Mouse (Mus musculus) regulatory T cell (primary cell): ENCODE results near the gene Fancc.
"Not testable (repeated sequence)": the region's sequence is repeated elsewhere in the genome, so short reads cannot be mapped to it uniquely, and the experiment has no call there.

Source experiments
- in situ Hi-C: fragments of 300-600 bp; cut with MboI, MseI; formaldehyde crosslinking; loops from one replicate; pipeline ENCODE4 v1.15.1; 2025; ENCODE audit warnings: high pct_unique_total_duplicates

The Fancc gene

GRCm38 (mm10) chr13:63515542-63515941, 18.5 kb upstream of the Fancc start:
- in situ Hi-C loops = no loop called here

DNA sequence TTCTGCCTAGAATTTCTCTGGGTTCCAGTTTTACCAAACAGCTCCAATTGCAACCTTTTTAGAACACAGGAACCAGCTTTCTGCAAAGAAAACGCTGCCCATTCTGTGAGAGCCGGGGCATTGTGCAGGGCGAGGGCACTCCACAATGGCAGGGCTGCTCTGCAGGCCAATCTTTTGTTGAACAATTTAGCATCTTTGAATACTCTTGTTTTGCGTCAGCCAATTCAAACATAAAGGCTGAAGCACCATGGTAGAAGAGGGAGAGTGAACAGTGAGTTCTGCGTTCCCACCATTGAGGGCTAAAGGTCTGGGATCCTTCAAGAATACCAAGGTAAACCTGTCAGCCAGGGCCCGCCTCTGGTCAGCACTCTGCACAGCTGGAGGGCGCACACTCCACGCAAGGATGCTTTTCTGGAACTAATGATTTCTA, 17.9 kb upstream of the Fancc start:
- in situ Hi-C loops = no loop called here

DNA sequence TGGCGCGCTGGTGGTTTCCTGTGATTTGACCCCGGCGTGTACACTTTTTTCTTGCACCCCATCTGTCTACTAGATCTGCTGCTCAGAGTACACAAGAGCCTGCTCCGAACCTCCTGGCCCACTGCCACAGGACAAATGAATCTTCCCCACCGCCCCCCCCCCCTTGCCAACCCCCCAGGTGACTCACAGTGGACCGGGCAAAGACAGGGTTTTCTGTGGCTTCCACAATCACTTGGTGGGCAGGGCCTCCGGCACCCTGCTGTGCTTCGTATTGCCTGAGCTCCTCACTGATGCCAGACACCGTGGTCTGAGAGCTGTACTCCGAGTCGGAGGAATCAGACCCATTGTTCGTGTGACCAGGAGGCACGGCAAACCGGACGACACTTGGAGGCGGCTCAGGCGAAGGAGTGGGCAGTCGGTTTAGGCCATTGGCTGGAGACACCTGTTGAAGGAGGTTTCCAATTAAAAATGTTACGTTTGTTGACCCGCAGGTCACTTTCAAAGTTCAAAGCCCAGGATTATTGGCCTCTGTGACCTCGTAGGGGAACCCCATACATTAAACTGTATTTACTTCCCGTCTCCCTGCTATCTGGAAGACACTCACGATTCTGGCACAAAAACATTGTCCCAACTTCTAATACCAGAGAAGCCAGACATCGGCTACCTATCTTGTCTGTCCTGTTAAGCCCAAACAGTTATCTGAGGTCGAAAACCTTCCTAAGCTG, 16.5 kb upstream of the Fancc start:
- in situ Hi-C loops = no loop called here

DNA sequence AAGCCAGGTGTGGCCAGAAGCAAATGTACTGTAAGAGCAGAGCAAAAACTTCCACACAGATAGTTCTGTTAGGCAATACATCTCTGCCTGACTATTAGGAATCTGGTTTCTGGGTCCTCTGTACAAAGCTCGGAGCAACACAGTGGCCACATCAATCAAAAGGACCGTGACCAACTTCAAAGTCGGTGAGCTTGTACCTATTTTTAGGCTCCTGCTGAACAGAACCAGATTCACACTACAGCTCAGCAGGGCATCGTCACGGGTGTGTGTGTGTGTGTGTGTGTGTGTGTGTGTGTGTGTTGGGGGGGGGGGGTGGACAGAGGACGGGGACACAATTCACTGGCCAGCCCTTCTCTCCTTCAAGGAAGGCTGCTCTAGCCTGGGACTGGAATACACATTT, 15.3 kb upstream of the Fancc start:
- in situ Hi-C loops = no loop called here

DNA sequence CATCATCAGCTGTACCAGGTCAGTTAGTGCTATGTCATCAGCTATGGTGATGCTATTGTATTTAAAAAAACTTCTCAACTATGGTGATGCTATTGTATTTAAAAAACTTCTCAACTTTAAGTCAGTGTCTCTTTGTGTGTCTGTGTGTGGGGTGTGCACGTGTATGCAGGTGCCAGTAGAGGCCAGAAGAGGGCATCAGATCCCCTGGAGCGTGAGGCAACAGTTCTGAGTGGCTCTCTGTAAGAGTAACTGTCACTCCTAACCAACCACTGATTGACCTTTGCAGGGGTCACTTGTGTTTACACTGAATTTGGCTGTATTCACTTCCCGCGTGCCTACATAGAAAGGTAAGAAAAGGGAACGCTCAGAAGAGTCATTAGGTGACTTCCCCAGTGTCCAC, 10.7 kb upstream of the Fancc start:
- in situ Hi-C loops = loop anchor here (10.0 kb wide), 1 partner anchor 527 kb away; no protein-coding TSS in a partner anchor

- in situ Hi-C loops = loop anchor here (10.0 kb wide), 1 partner anchor 528 kb away; no protein-coding TSS in a partner anchor
Observed at GRCm38 (mm10) chr13:63507001-63507556, 10.0 kb upstream of the Fancc start.

DNA sequence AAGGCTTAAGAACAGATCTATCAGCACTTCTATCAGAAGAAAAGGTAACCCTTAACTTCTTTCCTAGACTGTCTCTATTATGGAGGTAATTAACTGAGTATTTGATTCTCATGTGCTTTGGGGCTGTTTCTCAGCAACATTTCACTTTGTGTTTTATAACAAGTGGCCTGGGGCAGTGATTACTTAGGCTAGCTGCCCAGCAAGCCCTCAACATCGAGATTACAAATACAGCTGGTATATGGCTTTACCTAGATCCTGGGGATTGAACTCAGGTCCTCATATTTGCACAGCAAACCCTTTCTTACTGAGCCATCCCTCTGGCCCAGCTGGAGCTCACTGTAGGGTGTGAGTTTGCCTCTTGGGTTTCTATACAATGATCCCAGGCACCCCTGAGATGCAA, 9.3 kb upstream of the Fancc start:
- in situ Hi-C loops = loop anchor here (10.0 kb wide), 1 partner anchor 528 kb away; no protein-coding TSS in a partner anchor

GRCm38 (mm10) chr13:63502391-63502790, 5.3 kb upstream of the Fancc start:
- in situ Hi-C loops = loop anchor here (10.0 kb wide), 1 partner anchor 532 kb away; no protein-coding TSS in a partner anchor

DNA sequence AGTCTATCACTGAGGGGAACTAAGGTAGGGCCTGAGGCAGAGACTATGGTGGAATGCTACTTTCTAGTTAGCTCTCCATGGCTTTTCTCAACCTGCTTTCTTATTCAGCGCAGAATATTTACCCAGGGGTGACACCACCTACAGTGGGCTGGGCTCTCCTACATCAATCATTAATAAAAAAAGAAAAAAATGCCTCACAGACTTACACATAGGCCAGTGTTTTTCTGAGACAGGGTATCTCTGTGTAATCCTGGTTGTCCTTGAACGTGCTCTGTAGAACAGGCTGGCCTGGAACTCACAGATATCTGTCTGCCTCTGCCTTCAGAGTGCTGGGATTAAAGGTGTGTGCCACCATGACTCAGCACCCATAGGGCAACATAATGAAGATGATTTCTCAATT, 2.4 kb upstream of the Fancc start:
- in situ Hi-C loops = no loop called here

DNA sequence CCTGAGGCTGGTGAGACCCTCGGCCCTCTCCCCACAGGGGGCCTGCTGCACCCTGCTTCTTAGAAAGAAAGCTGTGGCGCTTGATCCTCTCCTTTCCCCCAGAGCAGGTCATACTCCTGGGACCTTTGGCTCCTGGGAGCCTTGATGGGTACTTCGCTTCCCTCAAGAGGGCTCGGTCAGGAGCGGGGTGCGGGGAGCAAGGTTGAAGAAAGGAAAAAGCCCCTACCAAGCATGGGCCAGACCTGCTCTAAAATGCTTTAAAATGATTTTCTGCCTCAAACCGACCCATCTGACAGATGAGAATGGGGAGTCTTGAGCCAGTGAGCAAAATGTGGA, 9.4 kb downstream of the Fancc start:
- in situ Hi-C loops = no loop called here

DNA sequence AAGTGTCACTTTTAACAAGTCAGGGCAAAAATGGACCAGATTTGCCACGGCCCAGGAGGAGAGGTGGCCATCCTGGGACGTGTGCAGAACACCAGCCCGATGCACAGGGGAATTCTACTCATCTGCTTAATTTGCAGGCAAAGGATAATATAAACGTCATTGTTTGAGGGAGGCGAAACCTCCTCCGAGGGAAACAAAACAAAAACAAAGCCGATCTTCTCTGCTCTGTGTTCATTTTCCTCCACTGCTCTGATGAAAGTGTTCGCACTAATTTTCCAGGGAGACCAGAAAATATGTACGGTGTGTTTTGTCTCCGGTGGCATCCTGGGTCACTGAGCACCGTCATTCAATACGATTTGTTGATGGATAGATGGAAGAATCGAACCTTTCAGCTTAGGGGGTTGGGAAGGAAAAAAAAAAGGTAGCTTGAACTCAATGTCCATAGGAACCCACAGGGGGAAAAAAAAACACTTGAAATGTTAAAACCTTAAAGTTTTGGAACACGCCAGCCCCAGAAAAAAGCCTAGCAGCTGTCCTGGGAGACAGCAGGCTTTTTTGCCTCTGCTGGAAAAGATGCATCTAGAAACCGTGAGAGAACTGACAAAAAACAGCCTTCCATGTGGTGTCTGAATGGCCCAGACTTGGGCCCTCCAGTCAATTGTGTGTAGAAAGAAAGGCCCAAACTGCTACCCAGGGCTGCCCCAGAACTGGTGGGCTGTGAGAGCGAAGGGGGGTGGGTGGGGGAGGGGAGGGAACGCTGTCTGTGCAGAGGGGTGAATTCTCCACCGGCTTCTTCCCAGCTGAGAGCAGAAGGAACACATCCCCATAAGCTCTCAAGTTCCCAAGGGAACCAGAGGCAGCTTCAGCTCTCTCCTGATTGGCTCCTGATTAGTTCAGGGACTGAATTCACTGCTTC, 10.0 kb downstream of the Fancc start:
- in situ Hi-C loops = no loop called here

DNA sequence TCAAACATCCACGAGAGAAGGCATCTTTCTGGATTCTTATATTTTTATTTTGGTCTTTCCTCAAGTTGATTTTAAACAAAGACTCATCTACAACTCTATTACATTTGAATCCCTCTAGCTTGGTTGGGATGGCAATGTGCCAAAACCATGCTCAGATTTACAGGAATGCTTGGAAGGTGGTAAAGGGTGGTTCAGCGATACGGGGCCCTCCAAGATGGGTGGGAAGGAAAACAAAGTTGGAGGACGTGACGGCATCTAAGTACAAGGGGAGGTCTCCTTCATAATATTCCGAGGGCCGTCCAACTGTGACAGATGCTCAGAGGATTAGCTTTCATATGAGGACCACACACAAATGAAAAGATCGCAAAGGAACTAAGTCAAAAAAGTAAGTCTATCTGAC, 21.7 kb downstream of the Fancc start:
- in situ Hi-C loops = no loop called here

GRCm38 (mm10) chr13:63452898-63453297, 44.2 kb downstream of the Fancc start:
- in situ Hi-C loops = no loop called here

DNA sequence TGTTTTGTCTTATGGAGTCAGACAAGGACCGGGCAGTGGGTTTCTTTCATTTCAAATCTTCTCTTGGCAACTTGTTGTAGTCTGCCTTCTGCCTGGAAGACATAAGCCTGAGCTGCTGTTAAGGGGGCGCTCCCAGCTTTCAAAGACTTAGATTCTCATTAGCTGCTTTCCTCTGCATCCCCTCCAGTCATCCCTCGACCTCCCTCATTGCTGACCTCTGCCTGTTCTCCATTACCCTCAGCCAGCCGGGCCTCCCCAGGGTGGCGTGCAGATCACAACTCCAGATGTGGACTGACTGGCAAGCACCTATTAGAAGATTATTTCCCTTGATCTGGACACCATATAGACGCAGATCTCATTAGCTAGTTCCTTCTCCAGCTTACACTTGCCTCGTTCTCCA, 45.9 kb downstream of the Fancc start:
- in situ Hi-C loops = no loop called here

GRCm38 (mm10) chr13:63445419-63445818, 51.7 kb downstream of the Fancc start:
- in situ Hi-C loops = no loop called here

DNA sequence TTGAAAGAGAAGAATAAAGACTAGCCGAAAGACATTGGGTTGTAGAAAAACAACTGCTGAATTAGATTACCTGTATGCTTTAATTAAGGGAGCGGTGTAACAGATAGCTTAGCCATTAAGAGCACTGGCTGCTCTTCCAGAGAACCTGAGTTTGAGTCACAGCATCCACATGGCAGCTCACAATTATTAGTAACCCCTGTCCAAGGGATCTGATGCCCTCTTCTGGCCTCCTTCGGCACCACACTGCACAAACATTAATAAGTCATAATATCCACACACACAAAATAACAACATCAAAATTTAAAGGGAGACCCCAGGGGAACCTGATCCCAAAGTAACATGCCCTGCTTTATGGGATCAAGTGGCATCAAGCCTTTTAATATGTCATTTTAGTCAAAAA, 64.3 kb downstream of the Fancc start:
- in situ Hi-C loops = loop anchor here (5.0 kb wide), 1 partner anchor 140 kb away; the partner anchor contains the start of gene Ptch1

- in situ Hi-C loops = loop anchor here (5.0 kb wide), 1 partner anchor 140 kb away; the partner anchor contains the start of gene Ptch1
Observed at GRCm38 (mm10) chr13:63431857-63432191, 65.3 kb downstream of the Fancc start.

DNA sequence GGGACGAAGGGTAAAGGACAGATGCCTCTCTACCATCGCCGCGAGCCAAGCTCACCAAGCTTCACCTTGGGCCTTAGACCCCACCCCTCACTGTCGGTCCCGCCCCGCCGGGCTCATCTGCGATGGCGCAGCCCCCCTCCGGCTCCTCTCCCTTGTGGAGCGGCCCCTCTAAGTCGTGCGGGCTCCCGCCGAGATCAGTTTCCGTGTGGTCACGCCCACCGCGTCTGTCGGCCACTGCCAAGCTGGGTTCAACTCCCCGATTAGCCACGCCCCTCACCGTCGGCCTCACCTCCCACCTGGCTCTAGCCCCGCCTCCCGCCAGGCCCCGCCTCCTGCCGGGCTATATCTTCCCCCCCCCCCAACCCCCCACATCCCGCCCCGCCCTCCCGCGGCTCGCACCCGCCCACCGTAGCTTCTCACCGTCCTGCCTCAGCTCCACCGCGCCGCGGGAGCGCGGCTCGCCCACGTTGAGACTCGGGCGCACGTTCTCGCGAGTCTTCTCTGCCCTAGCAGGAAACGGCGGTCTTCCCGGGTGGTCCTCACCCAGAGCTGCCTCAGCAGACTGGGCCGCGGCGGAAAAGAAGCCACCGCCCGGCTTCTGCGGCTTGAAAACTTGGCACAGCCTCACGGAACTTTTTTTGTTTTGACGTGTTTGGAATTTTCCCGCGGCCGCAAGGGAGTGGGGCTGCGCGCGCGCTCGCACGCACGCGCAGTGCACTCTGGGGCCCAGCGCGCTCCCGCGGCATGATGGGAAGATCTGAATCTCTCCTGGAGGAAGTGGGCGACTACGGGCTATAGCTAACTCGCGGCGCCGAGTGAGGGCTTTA, 65.8 kb downstream of the Fancc start:
- in situ Hi-C loops = loop anchor here (5.0 kb wide), 1 partner anchor 141 kb away; the partner anchor contains the start of gene Ptch1

DNA sequence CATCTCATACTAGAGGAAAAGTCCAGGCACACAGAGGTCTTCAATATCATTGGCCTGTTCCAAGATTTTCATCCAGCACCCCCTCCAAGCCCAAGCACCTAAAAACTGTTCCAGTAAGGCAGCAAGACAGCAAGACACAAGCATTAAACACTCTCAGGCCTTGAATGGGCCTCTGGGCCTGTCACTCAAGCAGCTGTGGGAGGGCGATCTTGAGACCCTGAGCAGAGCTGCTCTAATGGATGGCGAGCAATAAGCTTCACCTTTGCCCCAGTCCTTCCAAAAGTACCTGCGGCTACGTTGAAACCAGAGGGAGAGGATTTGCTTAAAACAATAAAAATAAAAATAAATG, 66.4 kb downstream of the Fancc start:
- in situ Hi-C loops = loop anchor here (5.0 kb wide), 1 partner anchor 142 kb away; the partner anchor contains the start of gene Ptch1

DNA sequence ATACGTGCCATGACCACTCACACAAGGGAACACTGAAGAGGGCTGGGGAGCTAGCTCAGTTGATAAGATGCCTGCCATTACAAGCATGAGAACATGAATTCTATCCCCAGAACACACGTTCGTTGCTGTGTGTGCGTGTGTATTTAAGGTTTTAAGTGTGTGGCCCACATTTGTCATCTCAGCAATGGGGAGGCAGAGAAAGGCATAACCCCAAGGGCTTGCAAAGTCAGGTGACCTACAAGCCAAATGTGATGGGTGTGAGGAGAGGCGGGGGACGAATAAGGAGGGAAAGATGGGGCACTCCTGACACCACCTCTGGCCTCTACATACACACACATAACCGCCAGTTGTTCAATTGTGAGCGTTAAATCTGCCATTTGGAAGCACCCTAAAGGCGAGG, 66.9 kb downstream of the Fancc start:
- in situ Hi-C loops = loop anchor here (5.0 kb wide), 1 partner anchor 142 kb away; the partner anchor contains the start of gene Ptch1

DNA sequence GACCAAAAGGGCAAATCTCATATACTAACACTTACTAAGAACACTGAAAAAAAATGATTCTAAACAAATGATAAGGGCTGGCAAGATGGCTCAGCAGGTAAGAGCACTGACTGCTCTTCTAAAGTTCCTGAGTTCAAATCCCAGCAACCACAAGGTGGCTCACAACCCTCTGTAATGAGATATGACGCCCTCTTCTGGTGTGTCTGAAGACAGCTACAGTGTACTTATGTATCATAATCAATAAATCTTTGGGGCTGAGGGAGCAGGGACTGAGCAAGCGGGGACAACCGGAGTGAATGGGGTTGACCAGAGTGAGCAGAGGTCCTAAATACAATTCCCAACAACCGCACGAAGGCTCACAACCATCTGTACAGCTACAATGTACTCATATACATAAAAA, 68.9 kb downstream of the Fancc start:
- in situ Hi-C loops = not testable (repeated sequence)
